Mouse (Mus musculus): ENCODE results near the gene Bhmt2. TPM values are rescaled to one million over a fixed set of nuclear protein-coding genes. Genes with fewer than 3 reads are reported as not detected.

Bhmt2 gene
- polyA plus RNA-seq, 1 experiment from 2014 or later, result not detected

- H3K9ac ChIP-seq, result no peak overlapping the region
- H3K36me3 ChIP-seq, result no peaks in the 10 kb centered on the region
- H3K9me3 ChIP-seq, result no peaks in the 10 kb centered on the region
- H3K4me1 ChIP-seq, result peaks cover 9% of the 10 kb centered on the region; the same call in 1 of the 2 replicates
- H3K4me2 ChIP-seq, result no peak overlapping the region
- H3K4me3 ChIP-seq, result no peak overlapping the region
- no peak for ATAC-seq (ENCODE audit: insufficient number of reproducible peaks, insufficient read depth, low FRiP score, low TSS enrichment, low read depth)
- 91% methylated on average over 3 of the region's 3 CpGs for WGBS
- no peaks in the 10 kb centered on the region for H3K27me3 ChIP-seq
- H3K27ac ChIP-seq, result no peak overlapping the region
Observed at GRCm38 (mm10) chr13:93607701-93608100, 66.4 kb downstream of the Bhmt2 start.

GRCm38 (mm10) chr13:93606868-93607578 lies 67.1 kb downstream of the Bhmt2 start:
- H3K9me3 ChIP-seq, result no peaks in the 10 kb centered on the region
- peaks cover 6% of the 10 kb centered on the region; the same call in 1 of the 2 replicates for H3K4me1 ChIP-seq
- H3K27ac ChIP-seq, result no peak overlapping the region
- H3K36me3 ChIP-seq, result no peaks in the 10 kb centered on the region
- 71% methylated on average over 13 of the region's 13 CpGs for WGBS
- H3K4me3 ChIP-seq, result no peak overlapping the region
- H3K27me3 ChIP-seq, result no peaks in the 10 kb centered on the region
- H3K9ac ChIP-seq, result no peak overlapping the region
- no peak for ATAC-seq (ENCODE audit: insufficient number of reproducible peaks, insufficient read depth, low FRiP score, low TSS enrichment, low read depth)
- H3K4me2 ChIP-seq, result no peak overlapping the region

Other genes with a start within 250 kb of the Bhmt2 start
- 6.3 and 7.5 TPM in 2 replicates for gene Jmy, start 174.5 kb downstream of the Bhmt2 start, polyA plus RNA-seq (2015; fragmentation: Nextera tagmentation; extraction: Ambion mirVana)
- 1.2 TPM in 1 of 2 replicates, not detected in the other for gene Bhmt, start 36.3 kb downstream of the Bhmt2 start, polyA plus RNA-seq (2015; fragmentation: Nextera tagmentation; extraction: Ambion mirVana)
- gene Dmgdh, start 131 bp upstream of the Bhmt2 start, polyA plus RNA-seq (2015; fragmentation: Nextera tagmentation; extraction: Ambion mirVana), result 0.07 and 0.26 TPM in 2 replicates
- 11.9 and 14.1 TPM in 2 replicates for gene Arsb, start 97.3 kb upstream of the Bhmt2 start, polyA plus RNA-seq (2015; fragmentation: Nextera tagmentation; extraction: Ambion mirVana)